Mouse (Mus musculus): ENCODE results near the gene Slc10a1. TPM values are rescaled to one million over a fixed set of nuclear protein-coding genes. Genes with fewer than 3 reads are reported as not detected.
A peak's percentile ranks its signal among the peaks of the same experiment; 100 is the strongest.
"Not testable (repeated sequence)": the region's sequence is repeated elsewhere in the genome, so short reads cannot be mapped to it uniquely, and the experiment has no call there.

Gene Slc10a1
- polyA plus RNA-seq, 1 experiment from 2014 or later = 0.82 TPM

- no peak for DNase-seq (ENCODE audit: low spot score)
- WGBS = 90% methylated on average over 4 of the region's 4 CpGs
- Histone ChIP-seq H3K36me3 (replicated peaks) (peaks cover 84% of the 10 kb centered on the region), H3K4me3 (no peak overlapping the region), H3K9me3 (no peaks in the 10 kb centered on the region), H3K4me1 (no peaks in the 10 kb centered on the region), H3K27ac (replicated peaks) (no peak overlapping the region), H3K27me3 (replicated peaks; ENCODE audit: low read depth, poor library complexity, severe bottlenecking) (no peaks in the 10 kb centered on the region)
Measured at GRCm38 (mm10) chr12:80957961-80958360, 10.5 kb downstream of the Slc10a1 start.

DNA sequence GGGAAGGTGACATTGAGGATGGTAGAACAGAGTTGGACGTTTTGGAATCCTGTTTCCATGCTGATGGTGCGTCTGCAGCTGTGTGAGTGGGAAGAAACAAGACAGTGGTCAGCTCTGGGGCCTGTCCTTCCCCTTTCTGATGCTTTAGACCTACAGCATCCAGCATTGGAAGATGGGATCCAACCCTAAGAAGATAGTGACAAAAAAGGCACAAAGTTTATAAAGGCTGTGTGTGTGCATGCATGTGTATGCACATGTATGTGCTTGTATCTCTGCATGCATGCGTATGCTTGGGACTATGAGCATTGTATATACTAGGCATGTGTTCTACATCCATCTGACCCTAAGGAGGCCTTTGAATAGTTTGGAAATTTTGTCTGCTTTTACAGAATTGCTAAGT is 12.5 kb downstream of the Slc10a1 start:
- 91% methylated on average over 3 of the region's 3 CpGs for WGBS
- DNase-seq (ENCODE audit: low spot score) = no peak
- no peak overlapping the region for H3K27ac ChIP-seq (replicated peaks)
- no peak overlapping the region for H3K4me3 ChIP-seq
- H3K27me3 ChIP-seq (replicated peaks; ENCODE audit: low read depth, poor library complexity, severe bottlenecking) = no peaks in the 10 kb centered on the region
- no peaks in the 10 kb centered on the region for H3K4me1 ChIP-seq
- H3K36me3 ChIP-seq (replicated peaks) = peaks cover 99% of the 10 kb centered on the region
- no peaks in the 10 kb centered on the region for H3K9me3 ChIP-seq

DNA sequence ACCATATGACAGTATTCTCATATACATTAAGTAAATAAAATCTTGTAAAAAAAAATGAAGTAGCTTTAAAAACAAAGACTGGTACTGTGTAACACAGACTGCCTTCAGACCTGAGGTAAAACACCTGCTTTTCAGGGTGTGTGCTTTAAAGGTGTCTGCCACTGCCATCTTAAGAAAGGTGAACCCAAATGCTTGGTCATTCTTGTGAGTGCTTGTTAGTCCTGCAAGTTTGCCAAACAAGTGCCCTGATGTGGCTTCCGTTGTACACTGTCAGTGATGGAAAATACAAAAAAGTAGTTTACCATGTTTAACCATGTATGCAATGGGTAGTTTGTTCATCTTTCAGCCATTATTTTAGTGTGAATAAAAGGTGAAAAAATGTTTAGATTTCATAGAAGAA is 16.0 kb downstream of the Slc10a1 start:
- no peak for DNase-seq (ENCODE audit: low spot score)
- H3K27ac ChIP-seq (replicated peaks) = no peak overlapping the region
- H3K9me3 ChIP-seq = no peaks in the 10 kb centered on the region
- no peak overlapping the region for H3K4me3 ChIP-seq
- 99% methylated on average over 1 of the region's 1 CpGs for WGBS
- peaks cover 100% of the 10 kb centered on the region for H3K36me3 ChIP-seq (replicated peaks)
- H3K27me3 ChIP-seq (replicated peaks; ENCODE audit: low read depth, poor library complexity, severe bottlenecking) = no peaks in the 10 kb centered on the region
- no peaks in the 10 kb centered on the region for H3K4me1 ChIP-seq

- H3K4me3 ChIP-seq = no peak overlapping the region
- WGBS = 95% methylated on average over 3 of the region's 3 CpGs
- H3K36me3 ChIP-seq (replicated peaks) = peaks cover 100% of the 10 kb centered on the region
- H3K9me3 ChIP-seq = no peaks in the 10 kb centered on the region
- no peak overlapping the region for H3K27ac ChIP-seq (replicated peaks)
- no peak for DNase-seq (ENCODE audit: low spot score)
- H3K27me3 ChIP-seq (replicated peaks; ENCODE audit: low read depth, poor library complexity, severe bottlenecking) = no peaks in the 10 kb centered on the region
- peaks cover 7% of the 10 kb centered on the region; the same call in 1 of the 2 replicates for H3K4me1 ChIP-seq
Measured at GRCm38 (mm10) chr12:80951640-80952219, 16.8 kb downstream of the Slc10a1 start.

DNA sequence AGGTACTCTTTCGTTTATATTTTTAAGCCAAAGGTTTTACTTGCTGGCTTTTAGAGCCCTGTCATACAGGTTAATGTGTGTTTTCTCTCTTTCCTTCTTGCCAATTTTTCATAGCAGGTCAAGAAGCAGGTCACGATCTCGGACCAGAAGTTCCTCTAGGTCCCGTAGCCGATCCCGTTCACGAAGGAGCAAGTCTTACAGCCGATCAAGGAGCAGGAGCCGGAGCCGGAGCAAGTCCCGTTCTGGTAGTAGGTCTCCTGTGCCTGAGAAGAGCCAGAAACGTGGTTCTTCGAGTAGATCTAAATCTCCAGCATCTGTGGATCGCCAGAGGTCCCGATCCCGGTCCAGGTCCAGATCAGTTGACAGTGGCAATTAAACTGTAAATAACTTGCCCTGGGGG is 18.9 kb downstream of the Slc10a1 start:
- H3K27me3 ChIP-seq (replicated peaks; ENCODE audit: low read depth, poor library complexity, severe bottlenecking); DNase-seq (ENCODE audit: low spot score); H3K9me3 ChIP-seq; H3K4me3 ChIP-seq; H3K27ac ChIP-seq (replicated peaks): not testable (repeated sequence)
- Histone ChIP-seq H3K36me3 (replicated peaks) (peaks cover 86% of the 10 kb centered on the region), H3K4me1 (peaks cover 11% of the 10 kb centered on the region; the same call in 1 of the 2 replicates)
- 95% methylated on average over 16 of the region's 16 CpGs for WGBS

DNA sequence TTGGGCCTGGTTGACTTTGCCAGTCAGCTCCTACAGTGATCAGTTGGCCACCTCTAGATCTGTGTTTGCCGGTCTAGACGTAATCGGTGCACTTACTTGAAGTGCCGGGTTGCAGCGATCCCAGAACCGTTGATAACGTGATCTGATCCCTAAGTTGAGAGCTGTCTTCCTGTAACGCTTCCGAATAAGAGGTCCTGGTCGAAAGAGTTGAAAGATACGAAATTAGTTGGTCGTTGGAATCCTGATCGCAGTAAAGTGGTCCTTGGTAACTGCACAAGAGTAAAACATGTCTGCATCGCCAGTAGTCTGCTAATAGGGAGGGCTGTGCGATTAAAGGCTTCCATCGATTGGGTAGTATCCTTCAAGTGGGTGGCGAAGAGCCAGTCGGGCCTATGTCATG is 20.3 kb downstream of the Slc10a1 start:
- Histone ChIP-seq H3K4me3 (no peak overlapping the region), H3K27ac (replicated peaks) (no peak overlapping the region), H3K36me3 (replicated peaks) (peaks cover 72% of the 10 kb centered on the region), H3K9me3 (no peaks in the 10 kb centered on the region), H3K4me1 (peaks cover 11% of the 10 kb centered on the region; the same call in 1 of the 2 replicates), H3K27me3 (replicated peaks; ENCODE audit: low read depth, poor library complexity, severe bottlenecking) (no peaks in the 10 kb centered on the region)
- WGBS = 95% methylated on average over 18 of the region's 18 CpGs
- no peak for DNase-seq (ENCODE audit: low spot score)

DNA sequence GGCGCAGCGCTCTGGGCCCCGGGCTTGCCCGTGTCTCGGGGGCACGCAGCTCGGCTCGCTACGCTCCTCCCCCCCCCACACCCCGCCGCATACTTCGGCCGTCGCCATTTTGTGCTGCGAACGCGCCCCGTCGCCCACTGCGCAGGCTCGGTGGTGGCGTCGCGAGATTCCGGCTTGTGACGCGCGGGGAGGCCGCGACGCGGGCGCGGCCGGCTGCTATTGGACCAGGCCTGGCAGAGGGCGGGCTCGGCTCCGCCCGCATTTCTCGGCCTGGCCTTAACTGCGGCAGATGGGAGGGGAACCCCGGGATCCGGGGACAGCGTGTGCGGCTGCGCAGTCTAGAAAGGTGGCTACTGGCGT is 22.5 kb downstream of the Slc10a1 start:
- H3K9me3 ChIP-seq = no peaks in the 10 kb centered on the region
- H3K36me3 ChIP-seq (replicated peaks) = peaks cover 50% of the 10 kb centered on the region
- H3K4me3 ChIP-seq = peak overlapping the region; percentile 99
- peak overlapping the region; percentile 98 for H3K27ac ChIP-seq (replicated peaks)
- peaks cover 11% of the 10 kb centered on the region; the same call in 1 of the 2 replicates for H3K4me1 ChIP-seq
- H3K27me3 ChIP-seq (replicated peaks; ENCODE audit: low read depth, poor library complexity, severe bottlenecking) = no peaks in the 10 kb centered on the region
- under 1% methylated on average over 47 of the region's 47 CpGs for WGBS
- DNase-seq (ENCODE audit: low spot score) = peak; percentile 98

DNA sequence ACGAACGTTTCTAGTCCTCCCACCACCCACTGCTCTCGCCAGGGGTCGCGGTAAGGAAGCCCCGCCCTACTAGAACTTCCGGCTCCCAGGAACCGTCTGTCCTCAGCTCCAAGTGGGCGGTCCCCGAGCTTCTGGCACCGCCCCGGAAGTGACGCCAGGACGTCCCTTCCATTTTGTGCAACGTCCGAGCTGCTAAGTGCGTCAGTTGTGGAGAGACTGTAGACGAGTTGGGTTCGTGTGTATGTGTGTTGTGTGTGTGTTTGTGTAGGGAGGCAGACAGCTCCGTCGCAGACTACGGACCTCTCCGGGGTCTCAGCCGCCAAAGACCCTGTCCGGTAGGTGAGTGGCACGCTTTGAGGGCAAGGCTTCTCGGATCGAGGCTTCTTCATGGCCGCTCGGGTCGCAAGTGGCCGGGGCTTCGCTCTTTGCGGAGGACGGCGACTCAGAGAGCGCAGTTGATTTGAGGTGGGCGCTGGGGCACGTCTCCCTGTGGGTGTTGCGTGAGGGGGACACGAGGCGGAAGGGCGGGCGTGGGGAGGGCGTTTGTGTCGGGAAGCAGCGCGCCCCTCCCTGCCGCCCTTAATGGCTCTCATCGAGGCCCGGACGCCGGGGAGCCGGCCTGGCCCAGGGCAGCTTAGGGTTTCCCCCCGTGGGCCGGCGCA is 23.0 kb downstream of the Slc10a1 start, which contains the start of gene Srsf5:
Gene Srsf5 (plus strand): TSS at position 171 of the 662 bp plus-strand sequence.
- Histone ChIP-seq H3K36me3 (replicated peaks) (peaks cover 45% of the 10 kb centered on the region), H3K4me3 (peak within 1 kb of the TSS; percentile 99), H3K4me1 (peaks cover 11% of the 10 kb centered on the region; the same call in 1 of the 2 replicates), H3K27ac (replicated peaks) (peak within 1 kb of the TSS; percentile 98), H3K27me3 (replicated peaks; ENCODE audit: low read depth, poor library complexity, severe bottlenecking) (no peaks in the 10 kb centered on the region), H3K9me3 (no peaks in the 10 kb centered on the region)
- DNase-seq (ENCODE audit: low spot score) = peak; percentile 98
- WGBS = under 1% methylated on average over 57 of the region's 57 CpGs

DNA sequence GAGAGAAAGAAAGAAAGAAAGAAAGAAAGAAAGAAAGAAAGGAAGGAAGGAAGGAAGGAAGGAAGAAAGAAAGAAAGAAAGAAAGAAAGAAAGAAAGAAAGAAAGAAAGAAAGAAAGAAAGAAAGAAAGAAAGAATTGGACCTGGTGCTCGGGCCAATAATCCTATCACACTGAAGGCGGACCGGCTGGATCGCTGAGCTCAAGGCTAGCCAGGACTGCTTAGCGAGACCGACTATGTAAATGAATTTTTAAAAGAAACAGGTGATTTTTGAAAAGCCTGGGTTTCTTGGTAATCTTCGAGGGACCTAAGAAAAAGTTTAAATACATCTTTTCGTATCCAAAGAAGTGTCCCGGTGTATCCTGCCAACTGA is 23.6 kb downstream of the Slc10a1 start:
- H3K9me3 ChIP-seq; DNase-seq (ENCODE audit: low spot score); H3K27me3 ChIP-seq (replicated peaks; ENCODE audit: low read depth, poor library complexity, severe bottlenecking): not testable (repeated sequence)
- WGBS = under 1% methylated on average over 9 of the region's 9 CpGs
- H3K36me3 ChIP-seq (replicated peaks) = peaks cover 40% of the 10 kb centered on the region
- H3K4me1 ChIP-seq = peaks cover 11% of the 10 kb centered on the region; the same call in 1 of the 2 replicates
- peak overlapping the region; percentile 98 for H3K27ac ChIP-seq (replicated peaks)
- peak overlapping the region; percentile 99 for H3K4me3 ChIP-seq

GRCm38 (mm10) chr12:80944204-80944603 is 24.3 kb downstream of the Slc10a1 start:
- no peak for DNase-seq (ENCODE audit: low spot score)
- H3K27me3 ChIP-seq (replicated peaks; ENCODE audit: low read depth, poor library complexity, severe bottlenecking) = no peaks in the 10 kb centered on the region
- H3K9me3 ChIP-seq = no peaks in the 10 kb centered on the region
- H3K27ac ChIP-seq (replicated peaks) = no peak overlapping the region
- 93% methylated on average over 4 of the region's 4 CpGs for WGBS
- peaks cover 32% of the 10 kb centered on the region for H3K36me3 ChIP-seq (replicated peaks)
- H3K4me3 ChIP-seq = no peak overlapping the region
- peaks cover 11% of the 10 kb centered on the region; the same call in 1 of the 2 replicates for H3K4me1 ChIP-seq

- no peak for DNase-seq (ENCODE audit: low spot score)
- 86% methylated on average over 3 of the region's 3 CpGs for WGBS
Measured at GRCm38 (mm10) chr12:80943395-80943794, 25.1 kb downstream of the Slc10a1 start.

DNA sequence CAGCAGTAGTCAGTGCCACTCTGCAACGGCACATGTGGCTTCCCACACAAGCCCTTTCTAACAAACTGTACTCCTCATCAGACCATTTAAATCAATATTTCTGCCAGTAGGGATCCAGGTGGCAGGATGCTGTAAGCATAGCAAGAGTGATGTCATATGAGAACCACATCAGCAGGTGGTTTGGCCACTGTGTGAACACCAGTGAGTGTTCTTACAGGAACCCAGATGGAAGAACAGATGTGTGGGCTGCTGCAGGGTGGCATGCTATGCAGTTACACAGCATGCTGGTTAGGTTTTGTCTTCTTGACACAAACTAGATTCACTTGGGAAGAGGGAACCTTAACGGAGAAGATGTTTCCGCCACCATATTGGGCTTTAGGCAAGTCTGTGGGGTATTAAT is 26.6 kb downstream of the Slc10a1 start:
- no peaks in the 10 kb centered on the region for H3K9me3 ChIP-seq

More at GRCm38 (mm10) chr12:80943395-80943794, 25.1 kb downstream of the Slc10a1 start:
- no peak overlapping the region for H3K4me3 ChIP-seq
- H3K9me3 ChIP-seq = no peaks in the 10 kb centered on the region
- peaks cover 11% of the 10 kb centered on the region; the same call in 1 of the 2 replicates for H3K4me1 ChIP-seq
- H3K27me3 ChIP-seq (replicated peaks; ENCODE audit: low read depth, poor library complexity, severe bottlenecking) = no peaks in the 10 kb centered on the region
- no peak overlapping the region for H3K27ac ChIP-seq (replicated peaks)
- peaks cover 24% of the 10 kb centered on the region for H3K36me3 ChIP-seq (replicated peaks)

GRCm38 (mm10) chr12:80939165-80939564 is 29.3 kb downstream of the Slc10a1 start:
- no peaks in the 10 kb centered on the region for H3K36me3 ChIP-seq (replicated peaks)
- no peaks in the 10 kb centered on the region for H3K9me3 ChIP-seq
- no peak overlapping the region for H3K4me3 ChIP-seq
- no peak overlapping the region for H3K27ac ChIP-seq (replicated peaks)
- no peaks in the 10 kb centered on the region for H3K27me3 ChIP-seq (replicated peaks; ENCODE audit: low read depth, poor library complexity, severe bottlenecking)
- WGBS = 76% methylated on average over 4 of the region's 4 CpGs
- DNase-seq (ENCODE audit: low spot score) = no peak
- no peaks in the 10 kb centered on the region for H3K4me1 ChIP-seq

More for the DNA sequence above, 26.6 kb downstream of the Slc10a1 start:
- 92% methylated on average over 3 of the region's 3 CpGs for WGBS
- Histone ChIP-seq H3K36me3 (replicated peaks) (peaks cover 9% of the 10 kb centered on the region), H3K4me3 (no peak overlapping the region), H3K4me1 (peaks cover 6% of the 10 kb centered on the region; the same call in 1 of the 2 replicates), H3K27me3 (replicated peaks; ENCODE audit: low read depth, poor library complexity, severe bottlenecking) (no peaks in the 10 kb centered on the region), H3K27ac (replicated peaks) (no peak overlapping the region)
- DNase-seq (ENCODE audit: low spot score) = no peak

Data from embryonic facial prominence, embryonic 10.5 days (tissue).